Mouse (Mus musculus) neutrophil, adult 83 days (primary cell): Measurements from ENCODE around the gene Rasa1. TPM values are rescaled to one million over a fixed set of nuclear protein-coding genes. Genes with fewer than 3 reads are reported as not detected.

Experiments
- total RNA-seq, 2 experiments: library from RNA; stranded (reverse); gene quantifications; one replicate each; pipeline ENCODE4 v1.2.4; 2023

The Rasa1 gene
- total RNA-seq: 10 to 100 TPM; 30.3 to 38.6 TPM

DNA sequence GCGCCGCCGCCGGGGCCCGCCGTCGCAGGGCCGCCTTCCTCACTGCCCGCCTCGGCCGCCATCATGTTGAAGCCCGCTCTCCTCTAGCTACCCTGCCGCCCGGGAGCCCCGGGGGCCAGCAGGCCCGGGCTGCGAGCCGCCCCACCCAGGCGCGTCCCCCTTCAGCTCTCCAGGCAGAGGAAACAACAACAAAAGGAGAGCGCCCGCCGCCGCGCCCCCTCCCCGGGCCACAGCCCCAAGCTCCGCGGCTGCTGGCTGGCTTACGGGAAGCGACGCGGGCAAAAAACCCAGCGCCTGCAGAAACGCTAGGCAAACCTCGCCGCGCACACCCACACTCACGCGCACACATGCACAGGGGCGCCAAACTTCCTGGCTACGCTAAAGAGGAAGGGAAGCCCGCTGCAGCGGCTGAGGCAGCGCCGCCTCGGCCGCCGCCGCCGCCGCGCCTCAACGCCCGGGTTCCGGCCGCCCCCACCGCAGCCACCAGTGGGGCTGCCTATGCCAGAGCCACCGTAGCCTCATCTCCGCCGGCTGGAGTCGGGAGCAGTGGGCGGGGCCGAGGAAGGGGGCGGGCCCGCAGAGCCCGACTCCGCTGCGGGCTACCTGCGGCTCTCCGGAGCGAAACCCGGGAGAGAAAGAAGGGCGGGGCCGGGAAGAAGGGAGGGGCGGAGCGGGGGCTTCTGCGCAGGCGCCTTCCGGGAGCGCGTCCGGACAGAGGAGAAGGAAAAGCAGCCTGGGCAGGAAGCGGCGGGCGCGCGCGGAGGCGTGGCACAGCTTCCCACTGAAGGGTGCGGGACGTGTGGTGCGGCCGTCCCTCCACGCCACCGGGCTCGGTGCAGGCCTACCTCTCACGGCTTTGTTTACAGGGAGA is at the start of gene Rasa1:
Gene Rasa1 (minus strand): TSS at position 288 of the 871 bp plus-strand sequence.

DNA sequence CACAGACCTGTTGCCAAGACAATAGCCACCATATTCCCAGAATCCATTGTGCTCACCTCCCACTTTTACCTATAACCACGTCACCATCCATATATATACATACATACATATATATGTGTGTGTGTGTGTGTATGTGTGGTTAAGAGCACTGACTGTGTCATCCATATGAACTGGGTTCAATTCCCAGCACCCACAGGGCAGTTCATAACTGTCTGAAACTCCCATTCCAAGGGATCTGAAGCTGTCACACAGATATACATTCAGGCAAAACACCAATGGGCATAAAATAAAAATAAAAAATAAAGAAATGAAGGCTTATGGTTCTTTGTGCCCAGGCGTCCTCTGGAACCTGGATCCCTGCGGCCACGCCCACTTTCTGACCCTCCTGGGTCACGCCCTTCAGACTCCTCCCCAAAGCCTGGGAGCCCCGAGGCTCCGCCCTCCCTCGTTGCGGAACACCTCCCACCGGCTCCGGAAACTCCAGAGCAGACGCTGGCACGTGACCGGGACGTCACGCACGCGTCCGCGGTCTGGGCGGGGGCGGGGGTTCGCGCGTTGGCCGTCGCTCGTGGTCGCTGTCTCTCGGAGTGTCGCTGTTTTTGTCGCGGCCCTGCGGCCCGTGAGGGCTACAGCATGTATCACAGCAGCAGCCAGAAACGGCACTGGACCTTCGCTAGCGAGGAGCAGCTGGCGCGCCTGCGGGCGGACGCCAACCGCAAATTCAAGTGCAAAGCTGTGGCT is 99.9 kb downstream of the Rasa1 start, which contains the start of gene Ccnh:
Gene Ccnh (plus strand): TSS at position 506 of the 741 bp plus-strand sequence.

Other genes with a start within 250 kb of the Rasa1 start
- gene Ccnh, start 99.7 kb downstream of the Rasa1 start, total RNA-seq: 10 to 100 TPM; 13.3 to 17.3 TPM